Mouse (Mus musculus) naive thymus-derived CD4-positive, alpha-beta T cell, adult 2 months (primary cell): Measurements from ENCODE around the gene Exoc7.
"Not testable (repeated sequence)": the region's sequence is repeated elsewhere in the genome, so short reads cannot be mapped to it uniquely, and the experiment has no call there.

Source experiments
- DNase-seq: peaks from one replicate; pipeline ENCODE4 v3.0.0-alpha.2; 2011; ENCODE audit warnings: low read depth

Exoc7 gene

DNA sequence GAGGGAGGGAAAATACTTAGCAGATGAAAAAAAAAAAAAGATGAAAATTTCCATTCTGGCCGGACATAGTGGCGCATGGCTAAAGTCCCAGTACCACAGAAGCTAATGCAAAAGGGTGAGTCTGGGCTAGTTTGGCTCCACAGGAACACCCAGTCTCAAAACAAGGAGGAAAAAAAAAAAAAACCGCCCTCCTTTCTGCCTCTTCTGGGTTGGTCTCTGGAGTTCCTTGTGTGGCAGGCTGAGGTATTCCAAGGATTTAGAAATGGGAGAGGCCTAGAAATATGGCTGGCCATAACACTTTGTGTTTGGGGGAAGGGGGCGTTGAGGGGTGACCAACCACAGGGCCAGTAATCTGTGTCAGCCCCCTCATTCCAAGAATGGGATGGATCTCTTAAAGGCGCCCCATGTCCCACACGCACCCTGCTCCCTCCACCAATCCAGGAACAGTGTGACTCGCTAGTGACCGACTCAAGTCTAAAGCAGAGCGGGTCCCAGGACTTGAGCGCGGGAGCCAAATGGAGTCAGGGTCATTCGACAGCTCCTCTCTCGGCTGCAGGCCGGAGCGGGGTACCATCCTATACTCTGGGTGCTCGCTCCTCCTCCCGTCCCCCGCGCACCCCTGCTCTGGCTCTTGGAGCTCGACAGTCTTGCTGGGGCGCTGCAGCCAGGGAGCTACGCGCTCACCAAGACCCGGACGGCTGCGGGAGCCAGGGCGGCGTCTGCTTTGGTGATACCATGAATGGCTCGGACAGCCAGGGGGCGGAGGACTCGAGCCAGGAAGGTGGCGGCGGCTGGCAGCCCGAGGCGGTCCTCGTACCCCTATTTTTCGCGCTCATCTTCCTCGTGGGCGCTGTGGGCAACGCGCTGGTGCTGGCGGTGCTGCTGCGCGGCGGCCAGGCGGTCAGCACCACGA is 26.0 kb downstream of the Exoc7 start, which contains the start of gene Galr2:
Galr2 (plus strand) TSS at position 189 of the 913 bp plus-strand sequence.
- no peak for DNase-seq

DNA sequence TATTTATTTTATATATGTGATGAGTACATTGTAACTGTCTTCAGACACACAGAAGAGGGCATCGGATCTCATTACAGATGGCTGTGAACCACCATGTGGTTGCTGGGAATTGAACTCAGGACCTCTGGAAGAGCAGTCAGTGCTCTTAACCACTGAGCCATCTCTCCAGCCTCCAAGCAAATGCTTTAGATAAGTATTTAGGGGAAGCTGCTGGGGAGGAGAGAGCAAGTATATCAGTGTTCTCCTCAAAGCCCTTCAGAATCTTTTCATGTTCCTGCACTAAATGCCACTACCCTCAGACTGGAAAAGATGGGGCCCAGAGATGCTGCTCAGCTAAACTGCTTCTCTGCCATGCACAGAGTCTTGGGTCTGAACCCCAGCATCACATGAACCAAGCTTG is 29.8 kb downstream of the Exoc7 start:
- DNase-seq: not testable (repeated sequence)

DNA sequence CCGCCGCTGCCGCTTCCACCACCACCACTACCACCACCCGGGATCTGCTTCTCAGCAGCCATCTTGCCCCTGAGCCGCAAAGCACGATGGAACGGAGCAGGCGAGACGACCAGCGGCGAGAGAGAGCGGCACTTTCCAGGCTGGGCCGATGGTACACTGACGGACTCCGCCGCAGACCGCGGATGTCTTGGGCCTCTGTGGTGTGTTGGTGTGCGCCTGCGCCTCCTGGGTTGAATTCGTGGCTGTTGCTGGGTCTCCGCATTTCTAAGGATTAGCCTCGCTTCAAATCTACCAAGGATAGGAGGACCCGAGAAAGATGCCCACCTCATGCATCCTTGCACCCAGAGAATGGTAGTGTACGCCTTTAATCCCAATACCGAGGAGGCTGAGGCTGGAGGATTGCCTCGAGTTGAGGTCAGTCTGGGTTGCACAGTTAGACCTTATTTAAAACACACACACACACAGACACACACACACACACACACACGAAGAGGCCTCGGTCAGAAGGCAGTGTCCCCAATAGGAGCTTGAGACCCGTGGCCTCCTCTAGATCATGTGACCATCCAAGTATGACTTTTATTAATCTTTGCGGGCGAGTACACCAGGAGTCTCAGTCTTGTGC is 32.9 kb downstream of the Exoc7 start, which contains the start of gene Srp68:
Srp68 (minus strand) TSS at position 173 of the 622 bp plus-strand sequence.
- peak; percentile 87 for DNase-seq

DNA sequence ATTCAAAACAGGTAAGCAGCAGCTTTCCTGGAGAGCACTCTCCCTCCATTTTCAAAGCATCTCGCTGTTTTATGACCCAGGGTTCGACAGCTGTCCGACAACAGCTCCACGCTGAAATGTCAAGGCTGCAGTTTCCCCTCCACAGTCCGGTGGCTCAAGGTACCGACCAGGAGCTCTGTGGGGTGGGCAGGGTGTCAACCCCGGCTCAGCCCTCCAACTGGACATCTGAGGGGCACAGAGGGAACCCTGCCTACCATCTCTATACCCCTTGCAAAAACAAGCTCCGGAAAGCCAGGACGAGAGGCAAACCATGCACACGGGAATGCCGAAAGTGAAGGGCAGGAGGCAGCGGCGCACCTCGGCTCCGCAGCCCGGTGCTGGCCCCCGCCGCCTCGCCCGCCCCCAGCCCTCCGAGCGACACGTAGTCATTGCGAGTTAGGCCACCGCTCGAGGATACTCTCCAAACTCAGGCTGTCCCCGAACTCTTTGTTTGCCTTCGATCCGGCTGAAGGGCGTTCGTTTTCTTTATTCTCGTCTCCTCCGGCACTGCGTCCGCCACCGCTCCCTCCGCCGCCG is 33.5 kb downstream of the Exoc7 start:
- no peak for DNase-seq

DNA sequence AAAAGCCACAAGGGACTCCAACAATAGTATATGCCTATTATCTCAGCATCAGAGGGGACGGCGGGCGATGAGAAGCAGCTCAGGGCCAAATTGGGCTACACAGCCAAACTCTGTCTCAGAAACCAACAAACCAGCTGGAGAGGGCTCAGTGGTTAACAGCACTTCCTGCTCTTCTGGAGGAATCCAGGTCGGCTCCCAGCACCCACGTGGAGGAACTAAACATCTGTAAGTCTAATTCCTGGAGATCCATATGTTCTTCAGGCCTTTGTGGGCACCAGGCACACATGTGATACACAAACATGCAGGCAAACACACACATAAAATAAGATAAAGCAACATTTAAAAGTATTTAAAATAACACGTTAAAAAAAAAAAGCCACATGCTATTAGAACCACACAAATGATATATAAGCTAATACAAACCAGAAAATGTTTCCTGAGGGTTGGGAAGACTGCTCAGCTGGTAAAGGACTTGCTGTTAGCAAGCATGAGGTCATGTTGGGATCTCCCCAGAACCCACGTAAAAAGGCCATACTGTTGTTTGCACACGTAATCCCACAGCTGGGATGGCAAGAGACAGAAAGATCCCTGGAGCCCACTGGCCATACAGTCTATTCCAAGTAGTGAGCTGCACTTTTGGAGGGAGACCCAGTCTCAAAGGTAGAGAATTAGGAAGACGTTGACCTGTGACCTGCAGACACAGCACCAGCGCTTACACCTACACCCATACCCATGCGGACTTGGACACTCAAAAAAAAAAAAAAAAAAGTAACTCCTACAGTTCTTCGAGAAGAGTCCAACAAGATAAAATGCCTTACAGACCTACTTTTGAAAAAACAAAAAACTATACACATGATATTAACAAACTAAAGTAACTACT is 34.2 kb downstream of the Exoc7 start:
- peak; percentile 27 for DNase-seq

DNA sequence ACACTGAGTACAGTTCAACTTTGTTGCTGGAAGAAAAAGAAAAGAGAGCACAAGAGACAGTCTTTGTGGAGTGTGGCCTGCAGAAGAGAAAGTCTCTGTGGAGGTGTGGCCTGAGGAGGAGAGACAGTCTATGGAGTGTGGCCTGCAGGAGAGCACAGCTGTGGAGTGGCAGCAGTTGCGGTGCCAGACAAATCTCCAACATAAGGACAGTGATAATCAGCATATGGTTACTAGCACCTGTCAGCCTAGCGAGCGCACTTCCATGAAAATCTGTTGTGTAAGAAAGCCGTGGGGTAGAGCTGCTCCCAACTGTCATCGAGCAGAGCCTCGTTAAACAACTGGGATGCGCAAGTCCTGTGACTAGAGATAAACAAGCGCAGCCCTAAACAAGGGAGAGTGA is 37.5 kb downstream of the Exoc7 start:
- DNase-seq: no peak

DNA sequence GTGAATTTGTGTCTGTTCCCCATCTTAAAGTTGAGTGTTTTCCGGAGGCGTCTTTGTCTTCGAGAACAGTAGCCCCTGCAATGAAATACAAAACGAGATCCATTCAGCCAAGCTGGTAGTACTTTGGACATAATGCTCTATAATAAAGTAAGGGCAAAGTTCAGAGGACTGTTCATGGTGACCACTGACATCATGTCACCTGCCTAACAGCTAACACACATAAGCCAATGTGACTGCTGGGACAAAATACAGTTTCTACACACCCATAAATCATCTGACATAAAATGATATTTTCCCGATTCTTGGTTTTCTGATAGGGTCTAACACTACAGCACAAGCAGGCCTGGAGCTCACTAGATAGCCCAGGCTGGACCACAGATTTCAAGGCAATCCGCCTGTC is 38.7 kb downstream of the Exoc7 start:
- no peak for DNase-seq

DNA sequence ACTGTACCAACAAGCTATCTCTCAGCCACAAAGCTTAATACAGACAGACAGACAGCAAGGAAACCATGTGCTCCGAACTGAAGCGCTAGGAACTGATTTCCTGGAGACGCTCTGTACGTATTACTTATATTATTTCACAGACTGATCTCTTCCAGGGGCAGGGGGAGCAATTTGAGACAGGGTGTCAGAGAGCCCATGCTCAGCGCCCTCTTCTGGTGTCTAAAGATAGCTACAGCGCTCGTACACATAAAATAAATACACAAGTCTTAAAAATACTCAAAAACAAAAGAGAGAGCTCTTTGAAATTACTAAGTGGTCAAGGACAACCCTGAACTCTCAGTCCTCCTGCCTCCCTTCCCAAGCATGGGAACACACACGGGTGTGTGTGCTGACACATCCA is 39.4 kb downstream of the Exoc7 start:
- DNase-seq: peak; percentile 30

DNA sequence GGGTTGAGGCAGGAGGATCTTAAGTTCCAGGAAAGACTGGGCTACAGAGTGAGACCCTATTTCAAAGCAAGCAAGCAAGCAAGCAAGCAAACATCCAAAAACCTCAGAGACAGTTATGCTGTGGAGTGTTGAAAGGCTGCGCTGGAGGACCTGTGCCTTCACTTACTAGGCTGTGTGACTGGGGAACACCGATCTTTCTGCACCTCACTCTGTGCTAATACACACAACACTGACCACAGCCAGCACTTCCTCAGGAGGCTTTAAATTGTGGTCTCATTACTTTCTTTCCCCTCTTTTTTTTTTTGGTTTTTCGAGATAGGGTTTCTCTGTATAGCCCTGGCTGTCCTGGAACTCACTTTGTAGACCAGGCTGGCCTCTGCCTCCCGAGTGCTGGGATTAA is 41.2 kb downstream of the Exoc7 start:
- DNase-seq: no peak

DNA sequence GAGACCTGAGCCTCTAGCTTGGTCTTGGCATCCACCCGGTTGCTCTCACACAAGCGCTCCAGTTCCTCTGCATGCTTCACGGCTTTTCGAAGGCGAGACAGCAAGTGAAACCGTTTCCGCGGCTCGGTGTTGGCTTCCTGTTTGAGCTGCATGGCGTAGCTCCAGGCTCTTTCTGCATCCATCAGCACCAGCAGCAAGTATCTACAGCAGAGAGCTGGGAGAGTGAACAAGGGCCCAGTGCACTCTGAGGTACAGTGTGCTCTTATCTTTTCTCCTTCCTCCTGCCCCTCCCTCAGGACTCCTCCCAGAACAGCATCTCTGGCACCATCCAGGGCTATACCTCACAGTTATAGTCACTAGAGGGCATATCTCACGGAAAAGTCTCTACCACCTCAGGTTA is 41.7 kb downstream of the Exoc7 start:
- DNase-seq: peak; percentile 33

DNA sequence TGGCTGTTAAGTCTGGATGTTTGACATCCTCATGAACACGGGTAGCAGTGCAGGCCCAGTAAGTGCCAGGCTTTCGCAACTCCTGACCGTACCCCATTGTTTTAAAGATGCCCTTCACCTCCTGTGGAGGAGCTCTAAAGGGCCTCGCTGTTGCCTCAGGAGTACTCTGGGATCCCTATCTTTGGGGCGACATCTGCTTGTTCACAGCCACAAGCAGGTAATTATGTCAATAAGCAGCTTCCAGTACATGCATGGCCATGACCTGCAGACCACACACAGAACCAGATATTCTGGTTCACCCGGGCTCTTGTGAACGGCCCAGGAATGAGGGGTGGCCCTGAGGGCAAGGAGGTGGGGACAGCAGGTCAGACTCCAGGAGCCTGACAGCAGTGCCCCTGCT is 46.8 kb downstream of the Exoc7 start:
- DNase-seq: no peak

DNA sequence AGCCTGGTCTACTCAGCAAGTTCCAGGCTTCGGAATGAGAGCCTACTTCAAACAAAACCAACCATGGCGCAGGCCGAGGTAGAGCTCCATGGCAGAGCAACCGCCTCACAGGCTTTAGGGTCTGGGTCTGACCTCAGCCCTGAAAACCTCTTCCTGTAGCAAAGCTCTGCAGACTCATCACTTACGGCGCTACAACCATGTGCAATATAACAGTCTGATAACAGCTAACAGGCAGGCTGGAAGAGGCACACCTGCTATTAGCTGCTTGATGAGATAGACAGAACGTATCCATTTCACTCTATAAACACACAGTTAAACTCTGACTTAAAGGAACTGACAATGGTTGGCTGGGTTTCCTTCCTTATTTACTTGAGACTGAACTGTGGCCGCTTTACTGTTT is 47.6 kb downstream of the Exoc7 start:
- DNase-seq: peak; percentile 25

DNA sequence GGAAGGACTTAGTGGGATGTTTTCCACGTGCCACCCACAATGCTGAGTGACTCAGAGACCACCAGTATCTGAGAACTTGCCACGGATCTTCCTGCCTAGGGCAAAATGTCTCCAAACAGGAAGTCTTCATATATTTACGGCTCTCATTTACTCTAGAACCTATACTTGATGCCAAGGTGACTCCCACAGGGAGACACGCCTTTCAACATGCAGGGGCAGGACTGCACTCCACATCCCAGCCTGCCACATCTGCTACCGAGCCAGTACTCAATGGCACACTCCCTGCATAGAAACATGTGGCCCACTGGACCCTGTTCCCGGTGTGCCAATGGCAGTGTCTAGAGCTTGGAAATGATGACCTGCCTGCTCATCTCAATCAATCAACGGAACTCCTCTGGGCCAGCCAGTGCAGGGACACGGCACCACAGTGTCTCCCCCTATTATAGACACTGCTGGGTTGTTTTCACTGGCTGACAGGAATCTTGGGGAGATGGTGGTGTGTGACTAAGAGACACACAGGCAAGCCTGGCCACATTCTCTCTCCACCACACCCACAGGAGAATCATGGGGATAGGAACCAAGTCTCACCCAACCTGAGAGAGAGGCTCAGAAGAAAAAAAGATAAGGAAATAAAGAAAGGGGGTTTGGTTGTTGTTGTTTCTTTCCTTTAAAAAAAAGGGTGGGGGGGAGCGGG is 50.9 kb downstream of the Exoc7 start:
- DNase-seq: peak; percentile 60

DNA sequence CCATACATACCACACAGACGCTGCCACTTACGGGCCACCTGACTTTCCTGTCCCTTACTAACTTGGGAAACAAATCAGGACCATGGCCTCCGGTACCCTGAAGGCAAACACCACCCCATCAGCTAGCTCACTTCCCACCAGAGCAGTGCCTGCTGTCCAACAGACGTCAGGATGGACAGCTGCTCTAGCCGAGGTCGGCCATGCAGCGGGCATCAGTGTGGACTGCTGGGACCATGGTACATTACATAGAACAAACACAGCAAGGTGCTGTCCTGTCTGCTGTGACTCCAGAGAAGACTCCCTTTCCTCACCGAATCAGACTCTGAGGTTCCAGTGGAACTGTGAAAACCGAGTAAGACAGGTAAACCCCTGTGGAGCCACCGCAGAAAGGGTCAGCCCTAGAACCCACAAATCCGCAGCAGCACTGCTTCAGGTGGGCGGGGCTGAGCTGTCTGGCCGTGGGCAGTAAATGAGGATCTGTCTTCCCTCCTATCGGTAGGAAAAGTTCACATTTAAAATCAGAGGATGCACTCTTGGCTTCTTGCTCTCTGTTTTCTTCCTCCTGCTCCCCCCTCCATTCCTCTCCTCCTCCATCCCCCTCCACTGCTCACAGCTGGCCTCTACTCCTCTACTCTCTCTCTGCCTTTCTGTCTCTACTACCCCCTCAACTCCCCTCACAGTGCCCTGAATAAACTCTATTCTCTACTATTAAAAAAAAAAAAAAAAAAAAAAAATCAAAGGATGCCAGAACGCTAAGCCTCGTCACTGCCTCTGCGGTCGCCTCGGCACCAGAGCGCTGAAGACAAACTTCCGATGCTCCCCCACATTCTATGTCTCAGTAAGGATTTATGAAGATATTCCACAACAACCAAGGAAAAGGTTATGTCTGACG is 51.7 kb downstream of the Exoc7 start:
- peak; percentile 24 for DNase-seq

DNA sequence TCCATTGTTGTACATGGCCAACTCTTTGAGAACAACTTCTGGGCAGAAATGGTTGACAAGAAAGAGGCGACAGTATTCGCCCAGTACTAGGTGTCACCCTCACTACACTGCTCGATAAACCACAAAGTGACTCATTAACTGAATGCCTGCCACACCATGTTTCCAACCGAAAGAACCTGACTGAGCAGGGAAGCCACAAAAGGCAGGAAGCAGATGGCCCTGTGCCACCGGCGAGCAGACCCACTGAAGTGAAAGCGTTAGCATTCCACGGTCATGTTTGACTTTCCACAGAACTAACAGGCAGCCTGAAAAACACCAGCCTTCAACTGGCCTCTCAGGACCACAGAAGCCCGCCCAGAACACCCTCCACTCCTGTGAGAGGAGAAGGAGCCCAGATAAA is 52.4 kb downstream of the Exoc7 start:
- DNase-seq: peak; percentile 53

DNA sequence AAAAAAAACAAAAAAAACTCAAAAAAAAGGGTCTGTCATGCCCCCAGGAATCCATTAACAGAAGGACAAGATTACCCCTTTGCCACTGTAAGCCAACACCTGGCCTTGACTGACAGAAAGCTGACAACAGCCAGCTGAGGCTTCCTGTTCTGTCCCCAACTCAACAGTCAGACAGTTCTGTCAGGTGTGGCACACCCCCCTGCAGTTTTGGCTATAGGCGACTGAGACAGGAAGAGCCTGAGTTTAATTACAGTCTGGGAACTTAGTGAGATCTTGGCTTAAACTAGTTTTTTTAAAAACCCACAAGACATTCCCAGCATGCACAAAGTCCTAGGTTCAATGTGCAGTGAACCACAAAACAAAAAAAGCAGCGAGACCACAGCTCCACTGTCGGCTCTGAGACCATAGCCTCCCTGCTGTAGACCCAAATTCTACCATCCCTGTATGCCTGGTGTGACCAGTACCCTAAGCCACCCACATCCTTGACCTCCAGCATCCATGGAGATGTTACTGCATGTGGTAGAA is 53.9 kb downstream of the Exoc7 start:
- no peak for DNase-seq

DNA sequence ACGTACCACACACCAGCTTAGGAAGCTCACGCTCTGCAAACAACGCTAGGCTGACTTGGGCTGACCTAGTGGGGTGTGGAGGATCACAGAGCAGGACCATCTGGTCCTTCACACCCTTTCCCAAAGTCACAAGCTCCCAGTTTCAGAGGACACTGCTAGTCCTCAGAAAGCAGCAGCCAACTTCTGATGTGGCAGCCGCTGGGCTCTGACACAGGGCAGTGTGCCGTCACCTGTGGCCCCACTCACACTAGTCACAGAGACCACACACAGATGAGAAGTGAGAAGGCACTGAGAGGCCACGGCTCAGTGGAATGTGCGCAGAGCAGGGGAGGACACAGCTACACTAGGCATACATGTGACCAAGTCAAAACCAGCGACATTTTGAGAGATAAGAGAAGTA is 56.1 kb downstream of the Exoc7 start:
- no peak for DNase-seq

DNA sequence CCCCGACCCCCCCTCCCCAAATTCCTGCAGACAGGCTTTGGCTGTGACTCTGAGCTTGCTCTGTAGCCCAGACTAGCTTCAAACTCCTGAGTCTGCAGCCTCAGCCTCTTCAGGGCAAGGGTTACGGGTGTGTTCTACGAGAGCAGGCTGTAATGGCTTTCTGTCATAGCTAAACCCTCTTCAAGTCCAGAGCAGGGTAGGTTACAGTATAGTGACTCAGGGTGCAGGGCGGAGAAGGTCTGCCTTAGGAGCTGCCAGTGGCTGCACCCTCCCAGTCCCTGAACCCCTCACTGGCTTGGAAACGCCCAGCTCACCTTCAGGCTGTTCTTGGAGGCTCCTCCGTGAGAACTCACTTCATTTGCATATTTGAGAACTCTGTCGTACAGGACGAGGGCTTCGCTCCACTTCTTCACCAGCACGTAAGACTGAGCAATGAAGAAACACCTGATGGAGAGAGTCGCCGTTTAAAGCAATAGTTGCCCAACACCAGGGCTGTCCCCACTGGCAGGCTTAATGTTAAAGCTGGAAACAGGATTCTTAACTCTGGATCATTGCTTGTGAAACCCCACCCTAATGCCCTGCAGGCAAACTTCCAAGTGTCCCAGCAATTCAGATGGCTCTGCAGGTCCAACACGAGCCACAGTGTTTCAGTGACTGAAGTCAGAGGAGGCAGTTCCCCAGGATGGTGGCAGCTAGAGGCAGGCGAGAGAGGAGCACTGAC is 59.4 kb downstream of the Exoc7 start:
- DNase-seq: no peak

DNA sequence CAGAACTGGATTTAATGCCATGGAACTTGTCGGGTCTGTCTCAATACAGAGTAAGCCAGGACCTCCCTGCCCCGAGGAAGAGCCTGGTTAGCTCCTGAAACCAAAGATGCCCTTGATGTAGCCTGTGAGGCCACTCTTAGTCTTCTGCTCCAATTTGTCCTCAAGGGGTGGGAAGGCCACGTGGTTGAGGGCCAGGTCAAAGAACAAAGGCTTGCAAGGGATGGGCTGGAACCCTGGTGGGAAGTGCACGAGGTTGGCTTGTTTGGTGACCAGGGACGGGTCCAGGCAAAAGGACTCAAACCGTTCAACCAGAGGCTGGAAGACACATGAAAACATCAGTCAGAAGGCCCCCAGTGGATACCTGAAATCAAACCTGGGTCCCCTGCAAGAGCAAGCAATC is 61.4 kb downstream of the Exoc7 start:
- no peak for DNase-seq
